14 mouse cellular contexts compared by ENCODE assay signal in genomic region chr7:126291681-126292545, GRCm38 (mm10). TPM values are rescaled to one million over a fixed set of nuclear protein-coding genes. Genes with fewer than 3 reads are reported as not detected.
DNase-seq lines count a peak whose midpoint lies in the region; ATAC-seq and TF ChIP-seq lines count a peak whose summit lies in the region.
"Had no signal": no experiment of that assay in that cellular context is flagged by ENCODE, and none has a peak within 500 bp of the region (broad histone marks: within the 10 kb centered on the region; RNA-seq: fewer than 3 reads in every experiment).

No protein-coding gene starts in this region.

- intact Hi-C loops in heart, postnatal 14 days (cut with DNase I) = no loop called here

- 0 out of 2 replicates have a peak overlapping the region, but pooled peaks have one; percentile 4 for H3K27ac ChIP-seq in forebrain, embryonic 10.5 days
- H3K27ac ChIP-seq in forebrain, postnatal 0 days (ENCODE audit: low read depth, low read length) = no peak overlapping the region
- no peak overlapping the region for H3K27ac ChIP-seq in heart, embryonic 15.5 days
- H3K27ac ChIP-seq in midbrain, embryonic 12.5 days (replicated peaks) = 0 out of 2 replicates have a peak overlapping the region, but pooled peaks have one; percentile 1
- H3K27ac ChIP-seq in midbrain, embryonic 14.5 days (replicated peaks; ENCODE audit: low read depth, low read length) = no peak overlapping the region
- H3K27ac ChIP-seq: gastrocnemius, adult 2 months; intestine, embryonic 15.5 days; limb, embryonic 15.5 days had no signal

- 92% methylated on average over 72 of the region's 72 CpGs for WGBS in forebrain, embryonic 10.5 days
- WGBS in forebrain, postnatal 0 days = 95% methylated on average over 72 of the region's 72 CpGs
- 74% methylated on average over 72 of the region's 72 CpGs for WGBS in heart, embryonic 15.5 days
- 87% methylated on average over 72 of the region's 72 CpGs for WGBS in midbrain, embryonic 12.5 days
- 92% methylated on average over 72 of the region's 72 CpGs for WGBS in midbrain, embryonic 14.5 days

- DNase-seq in forebrain, embryonic 10.5 days (ENCODE audit: extremely low spot score, low spot score) = no peak
- no peak for DNase-seq in forebrain, postnatal 0 days
- DNase-seq in heart, postnatal 14 days = no peak
- DNase-seq in midbrain, embryonic 14.5 days = no peak
- peak; percentile 59 for DNase-seq in brain, embryonic 14.5 days (ENCODE audit: low read depth)
- DNase-seq in frontal cortex, adult 2 months (ENCODE audit: extremely low spot score in 1 of 2, low spot score in 1 of 2) = no peak
- DNase-seq: adrenal gland, postnatal 25 days; gastrocnemius, adult 2 months; lung, embryonic 14.5 days; retina, postnatal 1 day had no signal

- H3K9me3 ChIP-seq in forebrain, embryonic 10.5 days = no peaks in the 10 kb centered on the region
- no peaks in the 10 kb centered on the region for H3K9me3 ChIP-seq in forebrain, postnatal 0 days (ENCODE audit: low read length)
- no peaks in the 10 kb centered on the region for H3K9me3 ChIP-seq in heart, embryonic 15.5 days (replicated peaks)
- no peaks in the 10 kb centered on the region for H3K9me3 ChIP-seq in midbrain, embryonic 12.5 days
- no peaks in the 10 kb centered on the region for H3K9me3 ChIP-seq in midbrain, embryonic 14.5 days (ENCODE audit: control insufficient read depth, low read length)
- H3K9me3 ChIP-seq: intestine, embryonic 15.5 days; limb, embryonic 15.5 days had no signal

- TF ChIP-seq CTCF in forebrain, postnatal 0 days (IDR thresholded peaks at IDR 0.05; ENCODE audit: low read depth) = no peak
- no peak for TF ChIP-seq CTCF in brain, embryonic 14.5 days (IDR thresholded peaks at IDR 0.05; ENCODE audit: borderline replicate concordance, extremely low read depth, insufficient read depth, insufficient read length)

- no peak overlapping the region for H3K4me2 ChIP-seq in forebrain, postnatal 0 days (ENCODE audit: low read depth)
- H3K4me2 ChIP-seq in heart, embryonic 15.5 days = peak overlapping the region; percentile 39
- no peak overlapping the region for H3K4me2 ChIP-seq in midbrain, embryonic 12.5 days (replicated peaks)
- no peak overlapping the region for H3K4me2 ChIP-seq in midbrain, embryonic 14.5 days (ENCODE audit: low read length)
- H3K4me2 ChIP-seq: intestine, embryonic 15.5 days; limb, embryonic 15.5 days; lung, embryonic 14.5 days had no signal

- H3K4me3 ChIP-seq in forebrain, embryonic 10.5 days = no peak overlapping the region
- H3K4me3 ChIP-seq in forebrain, postnatal 0 days (ENCODE audit: low read depth, low read length) = no peak overlapping the region
- H3K4me3 ChIP-seq in heart, embryonic 15.5 days = no peak overlapping the region
- no peak overlapping the region for H3K4me3 ChIP-seq in midbrain, embryonic 12.5 days
- H3K4me3 ChIP-seq in midbrain, embryonic 14.5 days (replicated peaks; ENCODE audit: low read depth, low read length) = no peak overlapping the region
- H3K4me3 ChIP-seq: gastrocnemius, adult 2 months; intestine, embryonic 15.5 days; limb, embryonic 15.5 days had no signal

- ATAC-seq in forebrain, postnatal 0 days = no peak
- no peak for ATAC-seq in heart, embryonic 15.5 days (replicated peaks; ENCODE audit: insufficient number of reproducible peaks, insufficient read depth, low FRiP score, low read depth)
- no peak for ATAC-seq in midbrain, embryonic 12.5 days (ENCODE audit: low FRiP score, low read depth)
- no peak for ATAC-seq in midbrain, embryonic 14.5 days (ENCODE audit: low FRiP score, low TSS enrichment)
- ATAC-seq: intestine, embryonic 15.5 days had no signal

- peaks cover 10% of the 10 kb centered on the region for H3K4me1 ChIP-seq in forebrain, embryonic 10.5 days
- H3K4me1 ChIP-seq in forebrain, postnatal 0 days (ENCODE audit: insufficient read depth) = peaks cover 19% of the 10 kb centered on the region
- H3K4me1 ChIP-seq in heart, embryonic 15.5 days (replicated peaks) = peaks cover 13% of the 10 kb centered on the region
- peaks cover 28% of the 10 kb centered on the region for H3K4me1 ChIP-seq in midbrain, embryonic 12.5 days
- peaks cover 19% of the 10 kb centered on the region for H3K4me1 ChIP-seq in midbrain, embryonic 14.5 days (ENCODE audit: control insufficient read depth, insufficient read depth, low read length)

- H3K27me3 ChIP-seq in forebrain, embryonic 10.5 days (ENCODE audit: poor library complexity, severe bottlenecking) = no peaks in the 10 kb centered on the region
- no peaks in the 10 kb centered on the region for H3K27me3 ChIP-seq in forebrain, postnatal 0 days (ENCODE audit: insufficient read depth, low read length)
- peaks cover 4% of the 10 kb centered on the region; the same call in 1 of the 2 replicates for H3K27me3 ChIP-seq in heart, embryonic 15.5 days
- H3K27me3 ChIP-seq in midbrain, embryonic 12.5 days = no peaks in the 10 kb centered on the region
- no peaks in the 10 kb centered on the region for H3K27me3 ChIP-seq in midbrain, embryonic 14.5 days (ENCODE audit: control insufficient read depth, insufficient read depth, low read length)
- H3K27me3 ChIP-seq: intestine, embryonic 15.5 days; limb, embryonic 15.5 days had no signal

- no peak for TF ChIP-seq POLR2A in brain, embryonic 14.5 days (IDR thresholded peaks at IDR 0.05; ENCODE audit: borderline replicate concordance, extremely low read depth, insufficient read depth, insufficient read length, poor library complexity, severe bottlenecking)

- peaks cover 81% of the 10 kb centered on the region for H3K36me3 ChIP-seq in forebrain, embryonic 10.5 days (replicated peaks)
- peaks cover 52% of the 10 kb centered on the region for H3K36me3 ChIP-seq in forebrain, postnatal 0 days (ENCODE audit: insufficient read depth)
- peaks cover 25% of the 10 kb centered on the region; the same call in 1 of the 2 replicates for H3K36me3 ChIP-seq in heart, embryonic 15.5 days
- peaks cover 78% of the 10 kb centered on the region for H3K36me3 ChIP-seq in midbrain, embryonic 12.5 days
- peaks cover 72% of the 10 kb centered on the region for H3K36me3 ChIP-seq in midbrain, embryonic 14.5 days (ENCODE audit: control insufficient read depth, insufficient read depth, low read length)

- H3K9ac ChIP-seq in forebrain, postnatal 0 days = no peak overlapping the region
- no peak overlapping the region for H3K9ac ChIP-seq in heart, embryonic 15.5 days
- no peak overlapping the region for H3K9ac ChIP-seq in midbrain, embryonic 12.5 days (replicated peaks)
- no peak overlapping the region for H3K9ac ChIP-seq in midbrain, embryonic 14.5 days (replicated peaks; ENCODE audit: low read length)
- H3K9ac ChIP-seq: intestine, embryonic 15.5 days; limb, embryonic 15.5 days; lung, embryonic 14.5 days had no signal

RNA-seq across cellular contexts. Expression of gene Sbk1, which starts 19.5 kb away (rescaled TPM):
- 79.1 and 83.0 TPM in 2 replicates for polyA plus RNA-seq in forebrain, embryonic 10.5 days (2016; fragmentation: Nextera tagmentation; extraction: Ambion mirVana)
- 445 and 497 TPM in 2 replicates for total RNA-seq in forebrain, postnatal 0 days (2014; rRNA removed)
- 204 and 224 TPM in 2 replicates for polyA plus RNA-seq in forebrain, postnatal 0 days (2015; fragmentation: Nextera tagmentation; extraction: Ambion mirVana)
- polyA plus RNA-seq in heart, embryonic 15.5 days (2015; fragmentation: Nextera tagmentation; extraction: Ambion mirVana) = 11.2 and 16.4 TPM in 2 replicates
- 10 to 100 TPM; 77.7 to 82.2 TPM for total RNA-seq in heart, postnatal 14 days (2021)
- 276 and 311 TPM in 2 replicates for polyA plus RNA-seq in midbrain, embryonic 12.5 days (2016; fragmentation: Nextera tagmentation; extraction: Ambion mirVana)
- 391 and 401 TPM in 2 replicates for polyA plus RNA-seq in midbrain, embryonic 14.5 days (2014; fragmentation: Nextera tagmentation; extraction: Ambion mirVana)
- polyA plus RNA-seq in brain, embryonic 14.5 days (2012; rRNA removed) = 423 and 518 TPM in 2 replicates
- 54.4 and 56.0 TPM in 2 replicates for polyA plus RNA-seq in frontal cortex, adult 2 months (2012; rRNA removed)

Comparison
In these comparisons a context has a peak if more than half of its experiments do, and no peak if none do; other contexts are left out.
1. H3K27ac ChIP-seq: peak in forebrain, embryonic 10.5 days (single experiment) and midbrain, embryonic 12.5 days (single experiment); none in forebrain, postnatal 0 days (single experiment), heart, embryonic 15.5 days (single experiment) and midbrain, embryonic 14.5 days (single experiment).